9 mouse cellular contexts compared by ENCODE assay signal in the genomic region with DNA sequence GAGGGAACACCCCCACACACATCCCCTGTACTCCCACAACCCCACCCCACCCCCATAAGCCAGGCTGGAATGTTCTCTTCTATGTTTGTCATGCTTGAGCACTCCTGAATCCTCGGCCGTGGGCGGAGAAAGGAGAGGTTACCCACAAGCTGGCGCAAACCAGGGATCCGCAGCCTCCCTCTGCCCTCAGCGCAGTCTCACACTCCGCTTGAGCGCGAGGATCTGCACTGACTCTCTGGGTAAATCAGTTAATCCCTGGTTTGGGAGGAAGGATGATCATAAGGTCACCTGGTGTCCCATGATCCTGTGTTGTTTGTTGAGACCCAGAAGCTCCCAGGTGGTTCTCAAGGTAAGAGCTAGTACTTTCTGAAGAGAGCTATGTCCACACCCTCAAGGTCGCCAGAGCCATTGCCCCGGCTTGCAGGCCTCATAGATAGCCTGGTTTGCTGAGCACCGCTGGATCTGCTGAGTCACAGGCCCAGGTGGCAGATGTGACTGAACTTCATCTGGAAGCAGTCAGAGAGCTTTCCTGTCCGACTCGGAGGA. TPM values are rescaled to one million over a fixed set of nuclear protein-coding genes. Genes with fewer than 3 reads are reported as not detected.
DNase-seq lines count a peak whose midpoint lies in the region; ATAC-seq lines count a peak whose summit lies in the region.
"Had no signal": no experiment of that assay in that cellular context is flagged by ENCODE, and none has a peak within 500 bp of the region (broad histone marks: within the 10 kb centered on the region; RNA-seq: fewer than 3 reads in every experiment).

No protein-coding gene starts in this region.

- DNase-seq in spleen, postnatal 10 days (ENCODE audit: low spot score in 2 of 2), result peak; percentile 50 to 77
- no peak for DNase-seq in spleen, adult 12 weeks (ENCODE audit: low spot score)
- DNase-seq in kidney, postnatal 14 days, result peak; percentile 90
- no peak for DNase-seq in urinary bladder, adult 2 months (ENCODE audit: low spot score)

- no peak overlapping the region for H3K4me3 ChIP-seq in neural tube, embryonic 15.5 days (replicated peaks)
- H3K4me3 ChIP-seq: embryonic facial prominence, embryonic 12.5 days; limb, embryonic 12.5 days had no signal

- no peak overlapping the region for H3K9ac ChIP-seq in neural tube, embryonic 15.5 days (replicated peaks)
- H3K9ac ChIP-seq: embryonic facial prominence, embryonic 12.5 days; limb, embryonic 12.5 days had no signal

- H3K27me3 ChIP-seq in neural tube, embryonic 15.5 days (replicated peaks), result no peaks in the 10 kb centered on the region
- H3K27me3 ChIP-seq: embryonic facial prominence, embryonic 12.5 days; limb, embryonic 12.5 days had no signal

- 72% methylated on average over 14 of the region's 14 CpGs for WGBS in neural tube, embryonic 15.5 days

- no peaks in the 10 kb centered on the region for H3K4me1 ChIP-seq in neural tube, embryonic 15.5 days
- H3K4me1 ChIP-seq: embryonic facial prominence, embryonic 12.5 days had no signal

- no peak overlapping the region for H3K4me2 ChIP-seq in neural tube, embryonic 15.5 days
- H3K4me2 ChIP-seq: embryonic facial prominence, embryonic 12.5 days; limb, embryonic 12.5 days had no signal

- H3K27ac ChIP-seq in neural tube, embryonic 15.5 days (replicated peaks), result no peak overlapping the region
- H3K27ac ChIP-seq: embryonic facial prominence, embryonic 12.5 days; limb, embryonic 12.5 days had no signal

- H3K9me3 ChIP-seq in neural tube, embryonic 15.5 days (replicated peaks), result no peaks in the 10 kb centered on the region
- H3K9me3 ChIP-seq: embryonic facial prominence, embryonic 12.5 days; limb, embryonic 12.5 days had no signal

- no peaks in the 10 kb centered on the region for H3K36me3 ChIP-seq in neural tube, embryonic 15.5 days
- H3K36me3 ChIP-seq: embryonic facial prominence, embryonic 12.5 days; limb, embryonic 12.5 days had no signal

- peak; percentile 35; the same call in 1 of the 2 replicates for ATAC-seq in common myeloid progenitor, adult 5-6 weeks (replicated peaks; ENCODE audit: low read depth, poor library complexity, severe bottlenecking)
- peak; percentile 66 for ATAC-seq in megakaryocyte progenitor cell, adult 5-6 weeks (replicated peaks; ENCODE audit: poor library complexity)
- ATAC-seq in neural tube, embryonic 15.5 days (ENCODE audit: low FRiP score), result no peak

RNA-seq across cellular contexts. Expression of gene Selenbp1, which starts 15.0 kb away (rescaled TPM):
- 41.5 and 57.4 TPM in 2 replicates for total RNA-seq in common myeloid progenitor, adult 5-6 weeks (2017)
- total RNA-seq in megakaryocyte progenitor cell, adult 5-6 weeks (2015), result 27.3 and 28.8 TPM in 2 replicates
- total RNA-seq in megakaryocyte progenitor cell, adult 5-6 weeks (2017), result 28.2 and 38.5 TPM in 2 replicates
- 15.3 and 28.7 TPM in 2 replicates for polyA plus RNA-seq in neural tube, embryonic 15.5 days (2015; fragmentation: Nextera tagmentation; extraction: Ambion mirVana)
- 83.1 and 85.8 TPM in 2 replicates for polyA plus RNA-seq in urinary bladder, adult 2 months (2012; rRNA removed)

RNA-seq across cellular contexts. Expression of gene Psmb4, which starts 31.1 kb away (rescaled TPM):
- 192 and 193 TPM in 2 replicates for total RNA-seq in common myeloid progenitor, adult 5-6 weeks (2017)
- total RNA-seq in megakaryocyte progenitor cell, adult 5-6 weeks (2015), result 341 and 364 TPM in 2 replicates
- total RNA-seq in megakaryocyte progenitor cell, adult 5-6 weeks (2017), result 196 and 240 TPM in 2 replicates
- 371 and 373 TPM in 2 replicates for polyA plus RNA-seq in neural tube, embryonic 15.5 days (2015; fragmentation: Nextera tagmentation; extraction: Ambion mirVana)
- 242 and 281 TPM in 2 replicates for polyA plus RNA-seq in urinary bladder, adult 2 months (2012; rRNA removed)

RNA-seq across cellular contexts. Expression of gene Rfx5, which starts 36.0 kb away (rescaled TPM):
- total RNA-seq in common myeloid progenitor, adult 5-6 weeks (2017), result 24.3 and 27.3 TPM in 2 replicates
- total RNA-seq in megakaryocyte progenitor cell, adult 5-6 weeks (2015), result 18.0 and 20.3 TPM in 2 replicates
- 16.2 and 20.3 TPM in 2 replicates for total RNA-seq in megakaryocyte progenitor cell, adult 5-6 weeks (2017)
- polyA plus RNA-seq in neural tube, embryonic 15.5 days (2015; fragmentation: Nextera tagmentation; extraction: Ambion mirVana), result 7.1 and 8.0 TPM in 2 replicates
- polyA plus RNA-seq in urinary bladder, adult 2 months (2012; rRNA removed), result 22.7 and 23.4 TPM in 2 replicates

RNA-seq across cellular contexts. Expression of gene Pi4kb, which starts 56.6 kb away (rescaled TPM):
- total RNA-seq in common myeloid progenitor, adult 5-6 weeks (2017), result 11.6 and 43.0 TPM in 2 replicates
- total RNA-seq in megakaryocyte progenitor cell, adult 5-6 weeks (2015), result 21.2 and 23.5 TPM in 2 replicates
- total RNA-seq in megakaryocyte progenitor cell, adult 5-6 weeks (2017), result 24.0 and 24.5 TPM in 2 replicates
- polyA plus RNA-seq in neural tube, embryonic 15.5 days (2015; fragmentation: Nextera tagmentation; extraction: Ambion mirVana), result 22.5 and 23.8 TPM in 2 replicates
- polyA plus RNA-seq in urinary bladder, adult 2 months (2012; rRNA removed), result 64.9 and 85.1 TPM in 2 replicates

Comparison
In these comparisons a context has a peak if more than half of its experiments do, and no peak if none do; other contexts are left out.
1. DNase-seq: peak in spleen, postnatal 10 days (2 of 2) and kidney, postnatal 14 days (single experiment); none in spleen, adult 12 weeks (single experiment) and urinary bladder, adult 2 months (single experiment).